Mouse (Mus musculus) forebrain, embryonic 14.5 days (tissue): Measurements from ENCODE around the gene Pigo. TPM values are rescaled to one million over a fixed set of nuclear protein-coding genes. Genes with fewer than 3 reads are reported as not detected.

ENCODE experiments used
- ATAC-seq: fragments of 200-750 bp; cut with Nextera tagmentation; 2 replicates; pipeline ENCODE4 v1.8.0; 2017; ENCODE audit warnings: mild to moderate bottlenecking, moderate library complexity
- DNase-seq: peaks from one replicate; pipeline ENCODE4 v3.0.0-alpha.2; 2015; ENCODE audit warnings: low spot score
- H3K27ac ChIP-seq: fragments of 300-500 bp; sonication (generic); 2 replicates; pipeline ENCODE4 v1.5.1; 2014; ENCODE audit warnings: low read depth, mild to moderate bottlenecking, control low read depth, low read length, moderate library complexity
- H3K27me3 ChIP-seq: fragments of 300-500 bp; sonication (generic); replicated peaks from 2 replicates; pipeline ENCODE4 v1.6.1; 2014; ENCODE audit warnings: low read length, control low read depth, mixed read lengths; ENCODE audit not compliant: control insufficient read depth, insufficient read depth
- H3K36me3 ChIP-seq: fragments of 300-500 bp; sonication (generic); 2 replicates; pipeline ENCODE4 v1.6.1; 2014; ENCODE audit warnings: low read length, control low read depth; ENCODE audit not compliant: control insufficient read depth, insufficient read depth
- H3K4me1 ChIP-seq: fragments of 300-500 bp; sonication (generic); 2 replicates; pipeline ENCODE4 v1.6.1; 2014; ENCODE audit warnings: antibody characterized with exemption, low read length, control low read depth; ENCODE audit not compliant: control insufficient read depth, insufficient read depth
- H3K4me2 ChIP-seq: fragments of 300-500 bp; sonication (generic); 2 replicates; pipeline ENCODE4 v1.6.1; 2014; ENCODE audit warnings: mild to moderate bottlenecking, control low read depth, low read length
- H3K4me3 ChIP-seq: fragments of 300-500 bp; sonication (generic); 2 replicates; pipeline ENCODE4 v1.5.1; 2014; ENCODE audit warnings: low read depth, low read length, control low read depth
- H3K9ac ChIP-seq: fragments of 300-500 bp; sonication (generic); 2 replicates; pipeline ENCODE4 v1.6.1; 2014; ENCODE audit warnings: mild to moderate bottlenecking, low read length, control low read depth, moderate library complexity
- H3K9me3 ChIP-seq: fragments of 300-500 bp; sonication (generic); replicated peaks from 2 replicates; pipeline ENCODE4 v1.6.1; 2016; ENCODE audit warnings: low read length, control low read depth, mixed read lengths; ENCODE audit not compliant: control insufficient read depth
- WGBS: fragments of 180-500 bp; shearing (Covaris S2); extraction: QIAGEN DNeasy Blood & Tissue Kit; methylation state at CpG from one replicate; pipeline ENCODE4 v1.1.7; 2014; 5-methylcytosine and 5-hydroxymethylcytosine counted together
- polyA plus RNA-seq: library from polyadenylated mRNA; unstranded; fragments of >200 nt; fragmentation: Nextera tagmentation; extraction: Ambion mirVana; gene quantifications from 2 replicates; pipeline ENCODE4 v1.2.1, GENCODE M21; 2014

Gene Pigo
- 18.1 and 18.2 TPM in 2 replicates for polyA plus RNA-seq

GRCm38 (mm10) chr4:43025084-43025960, at the start of gene Pigo:
Pigo (minus strand) TSS chr4:43025819.
- 9% methylated on average over 42 of the region's 42 CpGs for WGBS

GRCm38 (mm10) chr4:43074923-43075322, 49.3 kb upstream of the Pigo start:
- ATAC-seq (no peak), DNase-seq (no peak)
- Histone ChIP-seq H3K9ac (no peak overlapping the region), H3K4me1 (no peaks in the 10 kb centered on the region), H3K27me3 (no peaks in the 10 kb centered on the region), H3K36me3 (no peaks in the 10 kb centered on the region), H3K27ac (no peak overlapping the region), H3K9me3 (no peaks in the 10 kb centered on the region), H3K4me2 (no peak overlapping the region), H3K4me3 (no peak overlapping the region)

More at GRCm38 (mm10) chr4:43025084-43025960, at the start of gene Pigo:
- DNase-seq (peak; percentile 96), ATAC-seq (peak; percentile 96)
- H3K4me2 ChIP-seq: peak within 1 kb of the TSS; percentile 72
- H3K9me3 ChIP-seq: no peaks in the 10 kb centered on the region
- peaks cover 67% of the 10 kb centered on the region for H3K36me3 ChIP-seq
- H3K27ac ChIP-seq: peak within 1 kb of the TSS; percentile 87
- peak within 1 kb of the TSS; percentile 63 for H3K9ac ChIP-seq
- peak within 1 kb of the TSS; percentile 55 for H3K4me3 ChIP-seq
- peaks cover 12% of the 10 kb centered on the region for H3K4me1 ChIP-seq
- H3K27me3 ChIP-seq: no peaks in the 10 kb centered on the region

- Histone ChIP-seq H3K27ac (no peak overlapping the region), H3K4me3 (no peak overlapping the region), H3K36me3 (no peaks in the 10 kb centered on the region), H3K4me1 (no peaks in the 10 kb centered on the region), H3K27me3 (no peaks in the 10 kb centered on the region), H3K4me2 (no peak overlapping the region), H3K9me3 (no peaks in the 10 kb centered on the region), H3K9ac (no peak overlapping the region)
- no peak for ATAC-seq
- no peak for DNase-seq
- WGBS: 94% methylated on average over 4 of the region's 4 CpGs
These were observed 39.9 kb upstream of the Pigo start for GRCm38 (mm10) chr4:43065471-43065870.

- ATAC-seq (no peak), DNase-seq (no peak)
- H3K9me3 ChIP-seq: no peaks in the 10 kb centered on the region
- H3K4me3 ChIP-seq: no peak overlapping the region
- H3K4me2 ChIP-seq: peak overlapping the region; percentile 71
- H3K27me3 ChIP-seq: no peaks in the 10 kb centered on the region
- H3K36me3 ChIP-seq: no peaks in the 10 kb centered on the region
- peaks cover 5% of the 10 kb centered on the region for H3K4me1 ChIP-seq
- H3K27ac ChIP-seq: no peak overlapping the region
- 41% methylated on average over 3 of the region's 3 CpGs for WGBS
- H3K9ac ChIP-seq: no peak overlapping the region
These were observed 34.7 kb upstream of the Pigo start for GRCm38 (mm10) chr4:43060286-43060685.

GRCm38 (mm10) chr4:43059697-43060096, 34.1 kb upstream of the Pigo start:
- no peaks in the 10 kb centered on the region for H3K9me3 ChIP-seq
- WGBS: 34% methylated on average over 3 of the region's 3 CpGs
- peak overlapping the region; percentile 71 for H3K4me2 ChIP-seq
- ATAC-seq (no peak), DNase-seq (no peak)
- no peaks in the 10 kb centered on the region for H3K36me3 ChIP-seq
- H3K4me1 ChIP-seq: peaks cover 5% of the 10 kb centered on the region
- H3K9ac ChIP-seq: peak overlapping the region; percentile 83
- H3K27me3 ChIP-seq: no peaks in the 10 kb centered on the region
- no peak overlapping the region for H3K27ac ChIP-seq
- H3K4me3 ChIP-seq: peak overlapping the region; percentile 81

- DNase-seq: peak; percentile 97
- peak; percentile 99 for ATAC-seq
- no peaks in the 10 kb centered on the region for H3K27me3 ChIP-seq
These were observed 33.4 kb upstream of the Pigo start, which contains the start of gene Unc13b for GRCm38 (mm10) chr4:43058753-43059654. Unc13b (plus strand) TSS chr4:43058953.

GRCm38 (mm10) chr4:43058392-43058752, 32.8 kb upstream of the Pigo start:
- peak overlapping the region; percentile 71 for H3K4me2 ChIP-seq
- ATAC-seq (peak; percentile 49), DNase-seq (no peak)
- peak overlapping the region; percentile 81 for H3K4me3 ChIP-seq
- peak overlapping the region; percentile 27; the same call in 1 of the 2 replicates for H3K27ac ChIP-seq
- no peaks in the 10 kb centered on the region for H3K9me3 ChIP-seq
- H3K9ac ChIP-seq: no peak overlapping the region
- WGBS: 17% methylated on average over 8 of the region's 8 CpGs
- peaks cover 5% of the 10 kb centered on the region for H3K4me1 ChIP-seq
- H3K27me3 ChIP-seq: no peaks in the 10 kb centered on the region
- H3K36me3 ChIP-seq: no peaks in the 10 kb centered on the region

More at GRCm38 (mm10) chr4:43058753-43059654, 33.4 kb upstream of the Pigo start, which contains the start of gene Unc13b:
- no peaks in the 10 kb centered on the region for H3K36me3 ChIP-seq
- H3K27ac ChIP-seq: peak within 1 kb of the TSS; percentile 83
- H3K4me2 ChIP-seq: peak within 1 kb of the TSS; percentile 71
- H3K4me3 ChIP-seq: peak within 1 kb of the TSS; percentile 81
- H3K9me3 ChIP-seq: no peaks in the 10 kb centered on the region
- peak within 1 kb of the TSS; percentile 83 for H3K9ac ChIP-seq
- peaks cover 5% of the 10 kb centered on the region for H3K4me1 ChIP-seq
- under 1% methylated on average over 80 of the region's 90 CpGs for WGBS

GRCm38 (mm10) chr4:43057654-43058053, 32.0 kb upstream of the Pigo start:
- no peak overlapping the region for H3K27ac ChIP-seq
- no peaks in the 10 kb centered on the region for H3K27me3 ChIP-seq
- H3K9ac ChIP-seq: no peak overlapping the region
- no peaks in the 10 kb centered on the region for H3K9me3 ChIP-seq
- H3K4me3 ChIP-seq: no peak overlapping the region
- peaks cover 5% of the 10 kb centered on the region for H3K4me1 ChIP-seq
- DNase-seq: no peak
- whole genome bisulfite sequencing: 96% methylated on average over 5 of the region's 5 CpGs
- no peaks in the 10 kb centered on the region for H3K36me3 ChIP-seq
- ATAC-seq: no peak
- no peak overlapping the region for H3K4me2 ChIP-seq
